Mouse (Mus musculus): ENCODE data around the gene Sirt1. TPM values are rescaled to one million over a fixed set of nuclear protein-coding genes. Genes with fewer than 3 reads are reported as not detected.
A peak's percentile ranks its signal among the peaks of the same experiment; 100 is the strongest.
"Not testable (repeated sequence)": the region's sequence is repeated elsewhere in the genome, so short reads cannot be mapped to it uniquely, and the experiment has no call there.

Gene Sirt1
- polyA plus RNA-seq, 1 experiment from 2014 or later = 4.1 TPM

DNA sequence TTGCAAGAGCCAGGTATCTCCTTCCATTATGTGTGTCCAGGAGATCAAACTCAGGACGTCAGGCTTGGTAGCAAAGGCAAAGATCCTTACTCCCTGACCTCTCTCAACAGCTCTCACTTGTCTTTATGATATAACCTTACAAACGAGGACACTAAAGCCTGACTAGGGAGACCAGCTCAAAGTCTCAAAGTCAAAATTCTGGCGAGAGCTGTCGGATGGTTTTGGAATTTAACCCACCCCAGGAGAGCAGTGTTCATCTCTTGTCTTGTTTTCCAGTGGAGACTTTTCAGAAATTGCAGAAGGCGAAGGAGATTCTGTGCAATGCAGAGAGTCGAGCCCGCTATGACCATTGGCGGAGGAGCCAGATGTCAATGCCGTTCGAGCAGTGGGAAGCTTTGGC is 15.5 kb upstream of the Sirt1 start:
- ATAC-seq (ENCODE audit: low FRiP score, low TSS enrichment) = no peak
- 88% methylated on average over 10 of the region's 10 CpGs for WGBS
- no peaks in the 10 kb centered on the region for H3K4me1 ChIP-seq (ENCODE audit: insufficient read depth, low read length)

DNA sequence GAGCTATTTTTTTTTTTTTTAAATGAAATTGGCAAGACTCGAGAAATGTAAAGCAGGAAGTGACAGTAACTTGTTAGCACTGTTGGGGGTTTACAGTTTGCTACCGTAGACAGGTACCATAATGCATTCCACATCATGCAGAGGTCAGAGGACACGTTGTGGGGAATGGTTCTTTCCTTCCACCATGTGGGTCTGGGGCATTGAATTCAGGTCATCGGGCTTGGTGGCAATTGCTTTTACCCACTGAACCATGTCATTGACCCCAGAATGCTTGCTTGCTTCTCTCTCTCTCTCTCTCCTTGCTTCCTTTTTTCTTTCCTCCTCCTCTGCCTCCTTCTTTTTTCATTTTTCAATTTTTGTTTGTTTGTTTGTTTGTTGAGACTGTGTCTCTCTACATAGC is 7.4 kb upstream of the Sirt1 start:
- Histone ChIP-seq H3K9me3 (ENCODE audit: low read length) (no peaks in the 10 kb centered on the region), H3K27ac (ENCODE audit: low read length) (no peak overlapping the region), H3K9ac (replicated peaks; ENCODE audit: low read length) (no peak overlapping the region), H3K36me3 (ENCODE audit: insufficient read depth, low read length) (no peaks in the 10 kb centered on the region), H3K4me1 (ENCODE audit: insufficient read depth, low read length) (no peaks in the 10 kb centered on the region), H3K4me2 (replicated peaks; ENCODE audit: low read depth, low read length) (no peak overlapping the region), H3K27me3 (ENCODE audit: insufficient read depth, low read length) (no peaks in the 10 kb centered on the region), H3K4me3 (ENCODE audit: low read length) (no peak overlapping the region)
- ATAC-seq (ENCODE audit: low FRiP score, low TSS enrichment) = no peak
- WGBS = 48% methylated on average over 4 of the region's 4 CpGs

More for the DNA sequence above, 15.5 kb upstream of the Sirt1 start:
- Histone ChIP-seq H3K4me2 (replicated peaks; ENCODE audit: low read depth, low read length) (no peak overlapping the region), H3K36me3 (ENCODE audit: insufficient read depth, low read length) (no peaks in the 10 kb centered on the region), H3K9me3 (ENCODE audit: low read length) (no peaks in the 10 kb centered on the region; the same call in 1 of the 2 replicates), H3K4me3 (ENCODE audit: low read length) (no peak overlapping the region), H3K9ac (replicated peaks; ENCODE audit: low read length) (no peak overlapping the region), H3K27ac (ENCODE audit: low read length) (no peak overlapping the region), H3K27me3 (ENCODE audit: insufficient read depth, low read length) (no peaks in the 10 kb centered on the region)

DNA sequence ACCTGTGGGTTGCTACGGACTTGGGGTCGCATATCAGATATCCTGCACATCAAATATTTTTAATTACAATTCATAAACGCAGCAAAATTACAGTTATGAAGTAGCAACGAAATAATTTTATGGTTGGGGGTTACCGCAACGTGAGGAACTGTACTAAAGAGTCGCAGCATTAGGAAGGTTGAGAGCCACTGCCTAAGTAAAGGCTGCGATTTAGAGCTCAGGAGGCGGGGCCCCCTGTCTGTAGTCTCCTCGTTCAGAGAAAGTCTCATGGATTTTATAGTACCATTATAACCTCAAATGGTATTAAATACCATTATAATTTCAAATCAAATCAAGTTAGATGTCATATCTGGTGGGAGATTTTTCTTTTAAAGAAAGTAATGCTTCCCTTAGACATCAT is 5.5 kb upstream of the Sirt1 start:
- H3K36me3 ChIP-seq (ENCODE audit: insufficient read depth, low read length) = no peaks in the 10 kb centered on the region
- H3K27me3 ChIP-seq (ENCODE audit: insufficient read depth, low read length) = no peaks in the 10 kb centered on the region
- H3K9ac ChIP-seq (replicated peaks; ENCODE audit: low read length) = peak overlapping the region; percentile 71
- H3K4me1 ChIP-seq (ENCODE audit: insufficient read depth, low read length) = no peaks in the 10 kb centered on the region
- WGBS = 3% methylated on average over 10 of the region's 10 CpGs
- H3K4me3 ChIP-seq (ENCODE audit: low read length) = peak overlapping the region; percentile 69
- no peak for ATAC-seq (ENCODE audit: low FRiP score, low TSS enrichment)
- no peak overlapping the region; the same call in 1 of the 2 replicates for H3K27ac ChIP-seq (ENCODE audit: low read length)
- peak overlapping the region; percentile 83 for H3K4me2 ChIP-seq (replicated peaks; ENCODE audit: low read depth, low read length)
- H3K9me3 ChIP-seq (ENCODE audit: low read length) = no peaks in the 10 kb centered on the region

DNA sequence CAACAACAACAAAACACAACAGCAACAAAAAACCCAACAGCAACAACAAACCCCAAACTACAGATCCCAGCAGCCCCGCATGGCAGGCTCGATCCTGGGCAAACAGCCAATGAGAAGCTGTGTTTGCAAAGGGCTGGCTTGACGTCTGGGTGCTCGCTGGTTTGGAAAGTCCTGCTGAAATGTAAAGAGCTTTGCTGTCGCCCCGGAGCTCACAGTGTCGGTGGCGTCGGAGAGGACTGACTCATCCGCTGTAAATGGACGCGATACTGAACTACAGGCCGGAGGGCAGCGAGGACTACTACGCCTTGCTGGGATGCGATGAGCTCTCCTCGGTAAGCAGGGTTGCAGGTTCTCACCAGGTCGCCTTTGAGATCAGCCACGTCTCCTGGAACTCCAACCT is 4.9 kb upstream of the Sirt1 start:
- Histone ChIP-seq H3K36me3 (ENCODE audit: insufficient read depth, low read length) (no peaks in the 10 kb centered on the region), H3K4me1 (ENCODE audit: insufficient read depth, low read length) (no peaks in the 10 kb centered on the region), H3K27ac (ENCODE audit: low read length) (peak overlapping the region; percentile 66), H3K9me3 (ENCODE audit: low read length) (no peaks in the 10 kb centered on the region), H3K27me3 (ENCODE audit: insufficient read depth, low read length) (no peaks in the 10 kb centered on the region), H3K4me3 (ENCODE audit: low read length) (peak overlapping the region; percentile 69), H3K4me2 (replicated peaks; ENCODE audit: low read depth, low read length) (peak overlapping the region; percentile 83), H3K9ac (replicated peaks; ENCODE audit: low read length) (peak overlapping the region; percentile 71)
- ATAC-seq (ENCODE audit: low FRiP score, low TSS enrichment) = peak; percentile 81
- 0% methylated on average over 19 of the region's 19 CpGs for WGBS

DNA sequence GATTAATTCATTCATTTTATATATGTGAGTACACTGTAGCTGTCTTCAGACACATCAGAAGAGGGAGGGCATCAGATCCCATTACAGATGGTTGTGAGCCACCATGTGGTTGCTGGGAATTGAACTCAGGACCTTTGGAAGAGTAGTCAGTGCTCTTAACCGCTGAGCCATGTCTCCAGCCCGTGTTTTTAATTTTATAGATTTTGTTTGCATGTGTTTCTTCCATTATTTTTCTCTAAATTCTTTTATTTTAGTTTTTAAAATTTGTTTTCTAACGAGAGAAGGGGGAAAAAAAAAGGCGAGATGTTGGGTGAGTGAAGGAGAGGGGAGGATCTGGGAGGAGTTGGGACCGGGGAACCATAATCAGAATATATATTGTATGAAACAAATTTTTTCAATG is 4.4 kb upstream of the Sirt1 start:
- H3K9me3 ChIP-seq (ENCODE audit: low read length); H3K27me3 ChIP-seq (ENCODE audit: insufficient read depth, low read length); H3K36me3 ChIP-seq (ENCODE audit: insufficient read depth, low read length); H3K4me1 ChIP-seq (ENCODE audit: insufficient read depth, low read length); H3K27ac ChIP-seq (ENCODE audit: low read length); ATAC-seq (ENCODE audit: low FRiP score, low TSS enrichment): not testable (repeated sequence)
- Histone ChIP-seq H3K4me3 (ENCODE audit: low read length) (peak overlapping the region; percentile 69), H3K9ac (replicated peaks; ENCODE audit: low read length) (peak overlapping the region; percentile 71; the same call in 1 of the 2 replicates), H3K4me2 (replicated peaks; ENCODE audit: low read depth, low read length) (peak overlapping the region; percentile 83)
- 27% methylated on average over 5 of the region's 5 CpGs for WGBS

DNA sequence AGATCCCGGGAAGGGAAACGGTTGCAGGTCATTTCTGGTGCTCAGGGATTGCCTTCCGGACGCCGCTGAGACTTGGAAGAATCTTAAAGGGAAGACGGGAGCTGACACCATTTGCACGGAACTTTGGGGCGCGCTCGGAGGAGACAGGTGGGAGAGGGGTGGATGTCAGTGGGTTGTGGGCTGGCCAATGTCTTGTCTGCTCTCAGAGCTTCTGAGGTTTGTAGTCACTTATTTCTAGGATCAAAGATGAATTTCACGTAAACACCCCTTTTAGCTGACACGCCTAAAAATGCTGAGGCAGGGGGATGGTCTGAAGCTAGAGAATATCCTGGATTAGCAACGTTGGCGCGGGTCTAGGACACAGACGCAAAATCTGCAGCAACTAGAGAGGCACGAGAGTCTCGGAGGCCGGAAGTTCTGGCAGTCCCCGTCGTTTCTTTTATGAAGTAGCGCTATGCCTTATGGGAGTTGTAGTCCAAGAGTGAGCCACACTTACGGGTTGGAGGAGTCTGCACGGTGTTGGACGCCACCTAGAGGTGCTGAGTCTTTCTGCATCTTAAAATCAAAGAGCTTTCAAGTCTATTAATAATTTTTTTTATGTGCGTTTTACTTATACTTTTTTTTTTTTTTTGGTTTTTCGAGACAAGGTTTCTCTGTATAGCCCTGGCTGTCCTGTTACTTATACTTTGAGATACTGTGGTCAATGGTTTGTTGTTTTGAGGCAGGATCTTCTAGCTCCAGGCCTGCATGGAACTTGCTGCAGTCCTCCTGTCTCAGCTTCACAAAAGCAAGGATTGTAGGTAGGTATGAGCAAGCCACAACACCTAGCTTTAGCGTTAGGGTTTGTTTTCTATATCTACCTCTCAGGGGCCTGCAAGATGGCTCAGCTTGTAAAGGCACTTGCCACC is 1.1 kb upstream of the Sirt1 start, which contains the start of gene Dnajc12:
TSS of gene Dnajc12 (plus strand) at position 72 of the 908 bp plus-strand sequence.
- Histone ChIP-seq H3K27me3 (ENCODE audit: insufficient read depth, low read length) (no peaks in the 10 kb centered on the region), H3K4me2 (replicated peaks; ENCODE audit: low read depth, low read length) (peak within 1 kb of the TSS; percentile 90), H3K9me3 (ENCODE audit: low read length) (no peaks in the 10 kb centered on the region), H3K4me3 (ENCODE audit: low read length) (peak within 1 kb of the TSS; percentile 61), H3K9ac (replicated peaks; ENCODE audit: low read length) (peak within 1 kb of the TSS; percentile 75), H3K4me1 (ENCODE audit: insufficient read depth, low read length) (no peaks in the 10 kb centered on the region), H3K27ac (ENCODE audit: low read length) (peak within 1 kb of the TSS; percentile 63), H3K36me3 (ENCODE audit: insufficient read depth, low read length) (no peaks in the 10 kb centered on the region)
- peak; percentile 94 for ATAC-seq (ENCODE audit: low FRiP score, low TSS enrichment)
- WGBS = under 1% methylated on average over 28 of the region's 28 CpGs

DNA sequence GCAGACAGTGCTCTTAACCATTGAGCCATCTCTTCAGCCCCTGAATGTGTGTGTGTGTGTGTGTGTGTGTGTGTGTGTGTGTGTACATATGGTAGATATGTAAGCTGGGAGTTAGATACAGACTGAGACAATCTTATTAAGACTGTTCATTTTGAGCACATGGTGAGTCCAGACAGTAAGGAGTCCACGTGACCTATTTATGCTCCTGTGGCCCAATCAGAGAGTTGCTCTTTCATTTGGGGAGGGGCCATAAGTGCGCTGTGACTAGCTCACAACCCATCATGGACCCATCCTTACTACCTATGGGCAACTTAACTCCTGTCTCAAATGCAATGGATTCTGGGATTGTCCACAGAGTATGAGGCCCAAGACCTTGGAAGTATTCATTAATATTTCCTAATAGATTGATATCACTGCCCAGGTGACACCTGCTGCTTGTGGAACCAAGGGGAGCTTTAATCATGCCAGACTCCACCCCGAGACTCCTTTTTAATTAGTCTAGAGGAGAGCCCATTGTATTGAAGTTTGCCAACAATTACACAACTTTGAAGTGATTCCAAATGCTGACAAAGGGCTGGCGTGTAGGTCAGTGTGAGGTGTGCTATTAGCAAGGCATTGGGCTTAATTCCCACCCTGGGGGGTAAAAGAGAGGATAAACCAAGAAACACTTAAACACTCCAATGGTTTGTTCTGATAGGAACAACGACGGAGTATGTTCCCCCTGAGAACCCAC is 2.4 kb downstream of the Sirt1 start:
- Histone ChIP-seq H3K4me3 (ENCODE audit: low read length) (no peak overlapping the region), H3K36me3 (ENCODE audit: insufficient read depth, low read length) (no peaks in the 10 kb centered on the region), H3K27me3 (ENCODE audit: insufficient read depth, low read length) (no peaks in the 10 kb centered on the region), H3K9ac (replicated peaks; ENCODE audit: low read length) (no peak overlapping the region), H3K4me1 (ENCODE audit: insufficient read depth, low read length) (no peaks in the 10 kb centered on the region), H3K27ac (ENCODE audit: low read length) (no peak overlapping the region), H3K9me3 (ENCODE audit: low read length) (no peaks in the 10 kb centered on the region), H3K4me2 (replicated peaks; ENCODE audit: low read depth, low read length) (no peak overlapping the region)
- 65% methylated on average over 6 of the region's 6 CpGs for WGBS
- ATAC-seq (ENCODE audit: low FRiP score, low TSS enrichment) = no peak

DNA sequence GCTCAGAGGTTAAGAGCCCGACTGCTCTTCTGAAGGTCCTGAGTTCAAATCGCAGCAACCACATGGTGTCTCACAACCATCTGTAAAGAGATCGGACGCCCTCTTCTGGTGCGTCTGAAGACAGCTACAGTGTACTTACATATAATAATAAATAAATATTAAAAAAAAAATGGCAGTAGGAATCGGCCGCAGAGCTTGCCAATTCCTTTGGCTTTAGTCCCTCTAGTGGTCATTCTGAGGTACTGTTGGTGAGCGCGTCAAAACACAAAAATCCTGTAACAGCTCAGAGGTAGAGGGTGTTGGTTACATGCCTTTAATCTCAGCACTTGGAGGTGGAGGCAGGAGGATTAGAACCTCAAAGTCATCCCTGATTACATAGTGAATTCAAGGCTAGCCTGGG is 4.0 kb downstream of the Sirt1 start:
- no peak overlapping the region for H3K4me2 ChIP-seq (replicated peaks; ENCODE audit: low read depth, low read length)
- H3K36me3 ChIP-seq (ENCODE audit: insufficient read depth, low read length) = no peaks in the 10 kb centered on the region
- 18% methylated on average over 9 of the region's 9 CpGs for WGBS
- no peaks in the 10 kb centered on the region for H3K9me3 ChIP-seq (ENCODE audit: low read length)
- no peak overlapping the region for H3K27ac ChIP-seq (ENCODE audit: low read length)
- no peak overlapping the region for H3K9ac ChIP-seq (replicated peaks; ENCODE audit: low read length)
- H3K4me1 ChIP-seq (ENCODE audit: insufficient read depth, low read length) = no peaks in the 10 kb centered on the region
- no peaks in the 10 kb centered on the region for H3K27me3 ChIP-seq (ENCODE audit: insufficient read depth, low read length)
- H3K4me3 ChIP-seq (ENCODE audit: low read length) = no peak overlapping the region
- no peak for ATAC-seq (ENCODE audit: low FRiP score, low TSS enrichment)

DNA sequence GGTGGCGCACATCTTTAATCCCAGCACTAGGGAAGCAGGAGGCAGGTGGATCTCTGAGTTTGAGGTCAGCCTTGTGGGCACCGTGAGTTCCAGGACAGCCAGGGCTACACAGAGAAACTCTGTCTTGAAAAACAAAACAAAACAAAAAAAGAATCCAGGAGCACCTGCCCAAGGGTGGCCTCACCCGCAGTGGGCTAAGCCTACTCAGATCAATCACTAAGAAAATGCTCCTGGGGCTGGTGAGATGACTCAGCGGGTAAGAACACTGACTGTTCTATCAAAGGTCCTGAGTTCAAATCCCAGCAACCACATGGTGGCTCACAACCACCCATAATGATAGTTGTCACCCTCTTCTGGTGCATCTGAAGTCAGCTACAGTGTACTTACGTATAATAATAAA is 5.2 kb downstream of the Sirt1 start:
- ATAC-seq (ENCODE audit: low FRiP score, low TSS enrichment) = no peak
- Histone ChIP-seq H3K4me3 (ENCODE audit: low read length) (no peak overlapping the region), H3K9ac (replicated peaks; ENCODE audit: low read length) (no peak overlapping the region), H3K4me2 (replicated peaks; ENCODE audit: low read depth, low read length) (no peak overlapping the region), H3K36me3 (ENCODE audit: insufficient read depth, low read length) (no peaks in the 10 kb centered on the region), H3K27me3 (ENCODE audit: insufficient read depth, low read length) (no peaks in the 10 kb centered on the region), H3K9me3 (ENCODE audit: low read length) (no peaks in the 10 kb centered on the region), H3K4me1 (ENCODE audit: insufficient read depth, low read length) (no peaks in the 10 kb centered on the region), H3K27ac (ENCODE audit: low read length) (no peak overlapping the region)
- 83% methylated on average over 5 of the region's 5 CpGs for WGBS

DNA sequence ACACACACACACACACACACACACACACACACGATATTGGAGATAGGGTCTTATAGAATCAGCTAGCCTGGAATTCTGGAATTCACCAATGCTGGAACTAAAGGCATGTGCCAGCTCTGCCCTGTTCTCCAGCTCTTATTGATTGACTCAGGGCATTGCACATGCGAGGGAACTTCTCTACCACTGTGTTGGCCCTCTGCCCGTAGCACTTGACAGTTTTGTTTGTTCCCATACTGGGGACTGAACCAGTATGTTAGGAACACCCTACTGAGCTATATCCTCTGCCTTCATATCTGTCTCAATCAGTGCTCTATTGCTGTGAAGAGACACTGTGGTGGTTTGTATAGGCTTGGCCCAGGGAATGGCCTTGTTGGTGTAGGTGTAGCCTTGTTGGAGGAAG is 13.5 kb downstream of the Sirt1 start:
- Histone ChIP-seq H3K4me2 (replicated peaks; ENCODE audit: low read depth, low read length) (no peak overlapping the region), H3K4me3 (ENCODE audit: low read length) (no peak overlapping the region), H3K9me3 (ENCODE audit: low read length) (no peaks in the 10 kb centered on the region), H3K27ac (ENCODE audit: low read length) (no peak overlapping the region), H3K4me1 (ENCODE audit: insufficient read depth, low read length) (no peaks in the 10 kb centered on the region), H3K36me3 (ENCODE audit: insufficient read depth, low read length) (no peaks in the 10 kb centered on the region), H3K27me3 (ENCODE audit: insufficient read depth, low read length) (no peaks in the 10 kb centered on the region), H3K9ac (replicated peaks; ENCODE audit: low read length) (no peak overlapping the region)
- ATAC-seq (ENCODE audit: low FRiP score, low TSS enrichment) = no peak
- 90% methylated on average over 3 of the region's 3 CpGs for WGBS
